Mouse (Mus musculus) lung, adult 2 months (tissue): ENCODE results near the gene Tnfsf15. TPM values are rescaled to one million over a fixed set of nuclear protein-coding genes. Genes with fewer than 3 reads are reported as not detected.

Source experiments
- DNase-seq: peaks from one replicate; pipeline ENCODE4 v3.0.0; 2022
- H3K4me1 ChIP-seq: fragments of 200-500 bp; 2 replicates; pipeline ENCODE4 v1.6.1; 2011; ENCODE audit warnings: low read length; ENCODE audit not compliant: control insufficient read depth, insufficient read depth
- H3K4me3 ChIP-seq: fragments of 200-500 bp; replicated peaks from 2 replicates; pipeline ENCODE3; 2011; ENCODE audit warnings: low read depth, mild to moderate bottlenecking, control low read depth, low read length; ENCODE audit errors: extremely low read depth
- CTCF ChIP-seq: fragments of 200-500 bp; IDR thresholded peaks from 2 replicates; pipeline ENCODE4 v1.5.1; 2011; ENCODE audit warnings: mild to moderate bottlenecking, low read length, control low read depth; ENCODE audit not compliant: insufficient read depth
- POLR2A ChIP-seq: fragments of 200-500 bp; IDR thresholded peaks from 2 replicates; pipeline ENCODE4 v1.6.1; 2011; ENCODE audit warnings: low read depth, mild to moderate bottlenecking, control low read depth, low read length, borderline replicate concordance; ENCODE audit errors: extremely low read depth
- WGBS: fragments of 180-500 bp; shearing (Covaris S2); methylation state at CpG from one replicate; pipeline ENCODE4 v1.1.7; 2018; 5-methylcytosine and 5-hydroxymethylcytosine counted together
- polyA plus RNA-seq: library from polyadenylated mRNA; depleted of rRNA; stranded (reverse); fragments of >200 nt; gene quantifications from 2 replicates; pipeline ENCODE4 v1.2.3, GENCODE M21; 2012

Gene Tnfsf15
- polyA plus RNA-seq, 1 experiment, result 0.56 TPM

DNA sequence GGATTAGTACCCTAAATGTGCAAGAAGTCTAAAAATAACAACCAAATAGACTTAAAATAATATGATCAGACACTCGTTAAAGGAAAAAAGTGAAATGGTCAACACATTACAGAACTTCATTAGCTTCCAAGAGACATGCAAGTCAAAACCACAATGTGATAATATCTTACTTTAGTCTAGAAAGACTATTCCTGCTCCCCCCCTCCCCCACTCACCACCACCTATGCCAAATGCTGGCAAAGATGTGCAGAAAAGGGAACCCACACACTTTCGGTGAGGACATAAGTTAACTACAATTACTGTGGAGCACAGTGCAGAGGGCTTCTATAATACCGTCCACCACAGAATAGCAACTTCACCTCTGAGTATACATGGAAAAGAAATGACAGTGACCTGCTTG is 24.2 kb upstream of the Tnfsf15 start:
- WGBS, result 69% methylated on average over 3 of the region's 3 CpGs
- DNase-seq, result no peak
- Histone ChIP-seq H3K4me1 (no peaks in the 10 kb centered on the region), H3K4me3 (no peak overlapping the region)
- TF ChIP-seq CTCF, result no peak
- no peak for TF ChIP-seq POLR2A

DNA sequence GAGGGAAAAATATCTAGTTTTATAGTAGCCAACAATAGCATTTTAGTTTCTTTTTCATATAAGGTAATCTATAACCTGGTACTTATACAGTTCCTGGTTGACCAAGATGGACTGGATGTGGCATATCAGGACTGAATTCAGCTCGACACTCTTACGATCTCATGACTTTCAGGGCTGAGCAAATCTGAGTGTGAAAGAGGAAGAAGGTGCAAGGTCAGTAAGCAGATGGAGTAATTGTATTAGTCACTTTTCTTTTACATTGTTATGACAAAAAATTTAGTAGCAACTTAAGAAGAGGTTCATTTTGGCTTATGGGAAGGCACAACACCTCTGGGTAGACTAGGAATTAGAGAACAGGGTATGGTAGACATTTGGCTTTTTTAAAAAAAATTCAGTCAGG is 20.1 kb upstream of the Tnfsf15 start:
- 68% methylated on average over 2 of the region's 2 CpGs for WGBS
- no peak for TF ChIP-seq CTCF
- TF ChIP-seq POLR2A, result no peak
- H3K4me3 ChIP-seq, result no peak overlapping the region

DNA sequence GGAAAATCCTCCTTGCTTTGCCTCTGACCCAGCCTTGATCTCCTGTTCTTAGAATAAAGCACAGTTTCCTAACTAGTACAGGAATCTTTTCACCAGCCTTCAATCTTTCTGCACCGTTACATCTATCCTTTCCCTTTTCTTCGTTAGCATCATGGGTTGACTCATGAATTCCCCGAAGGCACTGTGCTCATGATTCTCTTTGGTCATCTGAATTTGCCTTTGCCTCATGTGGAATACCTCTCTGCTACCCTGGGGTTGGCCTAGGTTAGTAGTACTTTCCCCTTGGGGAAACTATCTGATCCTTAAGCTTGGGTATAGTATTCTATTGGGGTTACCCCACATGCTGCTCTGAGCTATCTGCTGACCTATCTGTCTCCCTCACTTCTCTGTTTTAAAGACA is 15.0 kb upstream of the Tnfsf15 start:
- WGBS, result 85% methylated on average over 3 of the region's 3 CpGs
- DNase-seq, result no peak
- no peak for TF ChIP-seq POLR2A
- TF ChIP-seq CTCF, result no peak

More for the DNA sequence above, 20.1 kb upstream of the Tnfsf15 start:
- no peak for DNase-seq
- no peaks in the 10 kb centered on the region for H3K4me1 ChIP-seq

DNA sequence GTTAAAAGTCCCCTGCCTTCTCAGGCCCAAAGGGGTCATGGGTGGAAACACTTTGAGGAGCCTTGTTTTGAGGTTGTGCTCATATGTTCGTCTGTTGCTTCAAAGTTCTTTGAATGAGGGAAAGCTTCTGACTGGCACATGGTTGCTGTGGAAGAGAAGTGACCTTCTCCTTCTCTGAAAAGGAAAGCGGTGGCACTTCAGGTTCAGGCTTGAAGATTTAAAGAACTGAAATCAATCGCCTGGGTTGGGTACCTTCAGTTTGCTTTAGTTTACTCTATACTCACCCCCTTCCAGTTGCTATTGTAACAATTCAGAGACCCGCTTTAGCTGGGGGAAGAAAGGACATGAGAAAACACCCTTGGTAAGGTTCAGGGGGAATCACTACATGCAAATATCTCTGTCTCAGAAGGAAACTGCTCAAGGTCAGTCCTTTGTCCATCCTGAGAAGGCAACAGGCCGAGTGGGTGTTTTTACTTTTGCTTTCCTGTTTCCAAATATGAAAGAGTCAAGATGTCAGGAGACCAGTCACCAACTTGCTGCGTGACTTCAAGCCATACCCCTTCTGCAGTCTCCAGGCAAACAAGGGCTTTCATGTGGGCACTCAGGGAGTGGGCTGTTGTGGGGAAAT is 12.7 kb upstream of the Tnfsf15 start:
- no peak for DNase-seq
- peaks cover under 1% of the 10 kb centered on the region; the same call in 1 of the 2 replicates for H3K4me1 ChIP-seq
- WGBS, result 67% methylated on average over 6 of the region's 6 CpGs
- no peak overlapping the region for H3K4me3 ChIP-seq
- TF ChIP-seq POLR2A (no peak), CTCF (no peak)

More for the DNA sequence above, 15.0 kb upstream of the Tnfsf15 start:
- H3K4me1 ChIP-seq, result no peaks in the 10 kb centered on the region
- no peak overlapping the region for H3K4me3 ChIP-seq

DNA sequence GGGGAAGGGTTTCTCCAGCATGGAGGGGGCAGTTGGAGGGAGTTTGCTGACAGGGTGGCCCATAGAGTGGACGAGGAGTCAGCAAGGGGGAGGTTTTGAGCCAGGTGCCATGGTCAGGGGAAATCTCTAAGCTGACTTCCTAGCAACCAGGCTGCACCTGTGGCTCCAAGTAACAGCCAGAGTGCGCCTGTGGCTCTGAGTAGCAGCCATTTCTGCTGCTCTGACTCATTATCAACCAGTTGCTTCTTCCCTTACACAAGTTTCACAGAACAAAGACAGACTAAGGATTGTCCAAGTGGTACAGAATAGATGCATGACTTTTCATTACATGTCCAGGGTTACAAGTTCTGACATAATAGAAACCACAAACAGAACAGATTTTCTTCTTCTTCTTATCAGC is 11.2 kb upstream of the Tnfsf15 start:
- peaks cover 2% of the 10 kb centered on the region; the same call in 1 of the 2 replicates for H3K4me1 ChIP-seq
- H3K4me3 ChIP-seq, result no peak overlapping the region
- TF ChIP-seq POLR2A (no peak), CTCF (no peak)
- 50% methylated on average over 2 of the region's 2 CpGs for WGBS
- no peak for DNase-seq

DNA sequence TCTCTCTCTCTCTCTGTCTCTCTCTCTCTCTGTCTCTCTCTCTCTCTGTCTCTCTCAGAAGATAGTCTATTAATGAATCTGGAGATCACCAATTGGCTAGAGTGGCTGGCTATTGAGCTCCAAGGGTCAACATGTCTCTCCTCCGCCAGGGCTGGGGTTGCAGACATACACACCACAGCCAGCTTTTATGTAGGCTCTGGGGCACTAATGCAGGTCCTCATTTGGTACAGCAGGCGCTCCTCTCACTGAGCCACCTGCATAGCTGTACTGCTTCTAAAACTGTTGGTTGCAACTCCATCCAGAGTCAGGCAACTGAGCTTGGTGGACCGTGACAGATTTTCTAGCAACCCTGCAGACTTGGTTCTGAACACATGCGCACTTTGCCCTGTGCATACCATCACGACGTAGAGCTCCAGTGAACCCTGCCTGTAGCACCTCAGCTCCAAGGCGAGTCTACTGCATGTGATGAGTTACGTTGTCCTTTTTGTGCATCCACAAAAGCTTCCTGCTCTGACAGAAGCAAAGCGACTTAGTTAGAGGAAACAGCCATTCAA is 9.6 kb upstream of the Tnfsf15 start:
- DNase-seq, result no peak
- WGBS, result 83% methylated on average over 9 of the region's 9 CpGs
- H3K4me3 ChIP-seq, result no peak overlapping the region
- TF ChIP-seq POLR2A, result no peak
- no peak for TF ChIP-seq CTCF
- peaks cover 2% of the 10 kb centered on the region; the same call in 1 of the 2 replicates for H3K4me1 ChIP-seq

DNA sequence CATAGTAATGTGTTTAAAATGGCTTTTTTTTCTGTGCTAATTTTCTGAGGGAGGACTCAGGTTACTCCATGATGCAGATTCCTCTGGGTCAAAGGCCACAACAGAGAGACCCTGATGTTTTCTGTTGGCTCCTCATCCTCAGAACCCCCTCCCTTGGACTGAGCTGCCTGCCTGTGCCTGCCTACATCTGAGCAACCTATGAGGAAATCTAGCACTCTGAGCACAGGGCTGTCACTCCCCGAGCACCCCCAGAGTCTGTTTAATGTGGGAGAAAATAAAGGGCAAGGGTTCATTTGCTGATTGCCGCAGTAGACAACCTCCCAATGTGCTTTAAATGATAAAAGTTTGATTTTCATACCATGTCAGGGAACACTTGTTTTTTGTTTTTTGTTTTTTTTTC is 8.9 kb upstream of the Tnfsf15 start:
- no peak for DNase-seq
- Histone ChIP-seq H3K4me1 (peaks cover 2% of the 10 kb centered on the region; the same call in 1 of the 2 replicates), H3K4me3 (no peak overlapping the region)
- 69% methylated on average over 2 of the region's 2 CpGs for WGBS
- no peak for TF ChIP-seq CTCF
- TF ChIP-seq POLR2A, result no peak

DNA sequence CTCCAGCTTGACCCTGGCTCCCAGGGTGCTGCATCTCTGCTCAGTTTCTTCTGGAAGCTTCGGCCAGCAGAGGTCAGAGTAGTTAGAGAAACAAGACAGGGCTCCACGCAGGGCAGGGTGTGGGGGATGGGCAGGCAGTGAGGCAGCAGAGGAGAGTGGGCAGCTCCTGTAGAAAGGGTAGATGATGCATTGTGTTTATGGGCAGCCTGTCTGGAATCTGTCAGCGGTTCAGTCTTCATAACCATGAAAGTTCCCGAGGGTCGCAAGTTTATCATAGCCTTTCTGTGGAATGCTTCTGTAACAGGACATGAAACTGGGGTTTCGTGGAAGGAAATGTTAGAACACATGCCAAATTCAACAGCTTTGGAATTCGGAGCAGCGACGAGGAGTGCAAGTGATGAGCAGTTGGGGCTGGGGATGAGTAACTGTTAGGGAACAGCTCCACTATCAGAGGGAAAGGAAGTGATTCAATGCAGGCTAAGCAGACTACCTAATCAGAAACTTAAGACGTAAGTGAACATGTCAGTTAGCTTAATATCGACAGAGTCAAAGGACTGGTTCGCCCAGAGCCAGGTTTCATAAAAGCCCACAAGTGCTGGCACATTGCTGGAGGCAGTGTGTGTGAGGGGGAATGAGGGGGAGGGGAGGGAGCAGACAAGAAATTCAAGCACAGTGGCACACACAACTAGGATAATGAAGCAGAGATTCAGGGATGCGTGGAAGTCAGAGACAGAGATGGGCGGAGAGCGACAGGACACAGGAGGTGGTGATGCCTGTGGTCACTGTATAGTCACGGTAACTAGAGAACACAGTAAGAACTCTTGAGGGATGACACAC is 8.0 kb upstream of the Tnfsf15 start:
- no peak; the same call in 1 of the 2 replicates for TF ChIP-seq CTCF
- TF ChIP-seq POLR2A, result no peak
- Histone ChIP-seq H3K4me1 (peaks cover 2% of the 10 kb centered on the region; the same call in 1 of the 2 replicates), H3K4me3 (no peak overlapping the region)
- WGBS, result 34% methylated on average over 16 of the region's 16 CpGs
- DNase-seq, result peak; percentile 34

DNA sequence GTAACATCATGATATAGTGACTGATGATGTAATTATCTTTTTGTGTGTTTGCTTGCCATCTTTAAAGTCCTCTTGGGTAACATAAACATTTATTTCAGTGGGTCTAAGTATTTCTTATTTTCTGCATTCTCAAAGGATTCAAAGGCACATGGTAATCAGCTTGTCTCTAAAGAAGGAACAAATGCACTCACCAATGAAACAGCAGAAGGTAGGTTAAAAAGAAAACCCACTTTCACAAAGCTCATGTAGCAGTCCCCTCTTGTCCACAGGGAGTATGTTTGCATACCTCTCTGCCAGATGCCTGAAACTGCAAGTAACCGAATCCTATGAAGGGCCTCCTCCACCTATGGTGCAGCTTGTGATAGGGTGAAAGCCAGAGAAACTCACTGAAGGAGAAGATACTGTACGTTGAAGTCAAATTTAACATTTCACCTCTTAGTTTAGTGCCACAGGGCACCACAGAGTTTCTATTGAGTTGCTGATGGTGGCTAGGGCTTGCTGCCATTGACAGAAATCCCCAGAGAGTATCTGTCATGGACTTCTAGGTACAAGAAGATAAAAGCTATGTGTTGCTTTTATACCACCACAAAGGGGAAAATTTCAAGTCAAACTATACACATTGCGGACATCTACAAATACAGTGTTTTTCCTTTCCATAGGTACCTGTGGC is 3.3 kb upstream of the Tnfsf15 start:
- H3K4me3 ChIP-seq, result no peak overlapping the region
- 69% methylated on average over 3 of the region's 3 CpGs for WGBS

DNA sequence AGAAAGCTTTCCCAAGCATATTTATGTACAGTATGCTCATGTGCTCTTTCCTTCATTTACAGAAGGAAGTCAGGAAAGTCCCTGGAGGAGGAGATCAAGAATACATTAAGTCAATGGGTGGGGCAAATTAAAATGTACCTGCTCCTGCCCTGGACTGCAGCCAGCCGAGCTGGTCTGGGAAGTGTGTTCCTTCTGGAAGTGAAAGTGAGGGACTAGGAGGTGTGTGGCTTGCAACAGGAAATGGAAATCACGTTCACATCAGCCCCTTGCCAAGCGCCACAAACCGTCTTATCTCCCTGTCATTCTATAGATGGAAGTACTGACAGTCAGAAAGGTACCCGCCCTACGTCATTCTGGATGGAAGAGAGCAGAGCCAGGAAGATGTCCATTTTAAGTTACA is 358 bp upstream of the Tnfsf15 start:
- DNase-seq, result peak; percentile 62
- Histone ChIP-seq H3K4me1 (peaks cover 2% of the 10 kb centered on the region; the same call in 1 of the 2 replicates), H3K4me3 (peak overlapping the region; percentile 10)
- 20% methylated on average over 6 of the region's 6 CpGs for WGBS
- no peak for TF ChIP-seq POLR2A
- TF ChIP-seq CTCF, result no peak

More for the DNA sequence above, 3.3 kb upstream of the Tnfsf15 start:
- H3K4me1 ChIP-seq, result peaks cover 2% of the 10 kb centered on the region; the same call in 1 of the 2 replicates
- TF ChIP-seq POLR2A (no peak), CTCF (no peak)
- no peak for DNase-seq
